Mouse (Mus musculus) testis, adult 2 months (tissue): Measurements from ENCODE around the gene Cep89. TPM values are rescaled to one million over a fixed set of nuclear protein-coding genes. Genes with fewer than 3 reads are reported as not detected.

Experiments used
- H3K27ac ChIP-seq: fragments of 200-500 bp; 2 replicates; pipeline ENCODE4 v1.5.1; 2012; ENCODE audit warnings: low read depth, low read length; ENCODE audit not compliant: control insufficient read depth, insufficient read depth
- H3K27me3 ChIP-seq: fragments of 200-500 bp; 2 replicates; pipeline ENCODE4 v1.6.1; 2012; ENCODE audit warnings: mild to moderate bottlenecking, low read length, moderate library complexity; ENCODE audit not compliant: control insufficient read depth, insufficient read depth
- H3K36me3 ChIP-seq: fragments of 200-500 bp; 2 replicates; pipeline ENCODE4 v1.6.1; 2012; ENCODE audit warnings: mild to moderate bottlenecking, low read length; ENCODE audit not compliant: control insufficient read depth, insufficient read depth
- H3K4me1 ChIP-seq: fragments of 200-500 bp; 2 replicates; pipeline ENCODE4 v1.6.1; 2012; ENCODE audit warnings: low read length; ENCODE audit not compliant: control insufficient read depth, insufficient read depth
- H3K4me3 ChIP-seq: fragments of 200-500 bp; 2 replicates; pipeline ENCODE4 v1.5.1; 2012; ENCODE audit warnings: low read depth, mild to moderate bottlenecking, low read length, moderate library complexity, mixed read lengths; ENCODE audit not compliant: control insufficient read depth
- CTCF ChIP-seq: fragments of 200-500 bp; IDR thresholded peaks from 2 replicates; pipeline ENCODE4 v1.5.1; 2012; ENCODE audit warnings: low read depth, mild to moderate bottlenecking, inconsistent platforms, low read length, moderate library complexity; ENCODE audit not compliant: control insufficient read depth, insufficient read depth, insufficient replicate concordance
- POLR2A ChIP-seq: fragments of 200-500 bp; IDR thresholded peaks from 2 replicates; pipeline ENCODE4 v1.6.1; 2012; ENCODE audit warnings: low read depth, mild to moderate bottlenecking, inconsistent platforms, low read length, moderate library complexity; ENCODE audit not compliant: control insufficient read depth
- polyA plus RNA-seq: library from polyadenylated mRNA; depleted of rRNA; stranded (reverse); fragments of >200 nt; gene quantifications from 2 replicates; pipeline ENCODE4 v1.2.3, GENCODE M21; 2012; rRNA removed

Cep89 gene
- polyA plus RNA-seq, 1 experiment, result 104 TPM

- no peaks in the 10 kb centered on the region for H3K36me3 ChIP-seq
- H3K27ac ChIP-seq, result no peak overlapping the region
- TF ChIP-seq POLR2A (no peak), CTCF (no peak)
- H3K4me1 ChIP-seq, result peaks cover 3% of the 10 kb centered on the region; the same call in 1 of the 2 replicates
- H3K4me3 ChIP-seq, result no peak overlapping the region
- H3K27me3 ChIP-seq, result no peaks in the 10 kb centered on the region
Observed at GRCm38 (mm10) chr7:35460971-35461370, 64.1 kb downstream of the Cep89 start.

GRCm38 (mm10) chr7:35465027-35465426, 68.2 kb downstream of the Cep89 start:
- TF ChIP-seq POLR2A (no peak), CTCF (no peak)
- H3K27ac ChIP-seq, result no peak overlapping the region
- no peaks in the 10 kb centered on the region for H3K27me3 ChIP-seq
- H3K36me3 ChIP-seq, result peaks cover 2% of the 10 kb centered on the region; the same call in 1 of the 2 replicates
- no peak overlapping the region for H3K4me3 ChIP-seq
- H3K4me1 ChIP-seq, result no peaks in the 10 kb centered on the region

GRCm38 (mm10) chr7:35467856-35468255, 71.0 kb downstream of the Cep89 start:
- H3K4me3 ChIP-seq, result no peak overlapping the region
- H3K4me1 ChIP-seq, result no peaks in the 10 kb centered on the region
- TF ChIP-seq CTCF, result no peak
- no peak for TF ChIP-seq POLR2A
- peaks cover 2% of the 10 kb centered on the region; the same call in 1 of the 2 replicates for H3K36me3 ChIP-seq
- no peak overlapping the region for H3K27ac ChIP-seq
- no peaks in the 10 kb centered on the region for H3K27me3 ChIP-seq

GRCm38 (mm10) chr7:35470794-35471193, 74.0 kb downstream of the Cep89 start:
- Histone ChIP-seq H3K27ac (no peak overlapping the region), H3K27me3 (no peaks in the 10 kb centered on the region), H3K4me3 (no peak overlapping the region), H3K4me1 (no peaks in the 10 kb centered on the region), H3K36me3 (peaks cover 2% of the 10 kb centered on the region; the same call in 1 of the 2 replicates)
- no peak for TF ChIP-seq POLR2A
- TF ChIP-seq CTCF, result no peak

- H3K4me1 ChIP-seq, result no peaks in the 10 kb centered on the region
- H3K27ac ChIP-seq, result no peak overlapping the region
- TF ChIP-seq POLR2A (no peak), CTCF (no peak)
- no peak overlapping the region for H3K4me3 ChIP-seq
- peaks cover 1% of the 10 kb centered on the region; the same call in 1 of the 2 replicates for H3K36me3 ChIP-seq
- H3K27me3 ChIP-seq, result no peaks in the 10 kb centered on the region
Observed at GRCm38 (mm10) chr7:35476457-35476856, 79.6 kb downstream of the Cep89 start.

- Histone ChIP-seq H3K4me1 (no peaks in the 10 kb centered on the region), H3K27ac (no peak overlapping the region), H3K27me3 (no peaks in the 10 kb centered on the region), H3K4me3 (no peak overlapping the region), H3K36me3 (peaks cover 2% of the 10 kb centered on the region)
- TF ChIP-seq POLR2A (no peak), CTCF (no peak)
Observed at GRCm38 (mm10) chr7:35485126-35485525, 88.3 kb downstream of the Cep89 start.

- H3K36me3 ChIP-seq, result peaks cover 2% of the 10 kb centered on the region
- no peak overlapping the region for H3K4me3 ChIP-seq
- no peaks in the 10 kb centered on the region for H3K27me3 ChIP-seq
- TF ChIP-seq POLR2A, result no peak
- TF ChIP-seq CTCF, result no peak
- H3K27ac ChIP-seq, result no peak overlapping the region
- no peaks in the 10 kb centered on the region for H3K4me1 ChIP-seq
Observed at GRCm38 (mm10) chr7:35486553-35486952, 89.7 kb downstream of the Cep89 start.

Other genes starting within 250 kb of the Cep89 start
- gene Slc7a10, start 210.7 kb upstream of the Cep89 start, polyA plus RNA-seq, result 0.61 and 0.64 TPM in 2 replicates
- 0.67 and 0.70 TPM in 2 replicates for gene Lrp3, start 181.5 kb upstream of the Cep89 start, polyA plus RNA-seq
- gene Gpatch1, start 78.6 kb upstream of the Cep89 start, polyA plus RNA-seq, result 2.3 and 3.0 TPM in 2 replicates
- 4.3 and 5.2 TPM in 2 replicates for gene Rhpn2, start 62.9 kb upstream of the Cep89 start, polyA plus RNA-seq
- 3.1 and 4.0 TPM in 2 replicates for gene Faap24, start 199 bp upstream of the Cep89 start, polyA plus RNA-seq
- gene Slc7a9, start 51.8 kb downstream of the Cep89 start, polyA plus RNA-seq, result 0.37 and 0.47 TPM in 2 replicates
- 19.0 and 24.1 TPM in 2 replicates for gene Tdrd12, start 140.7 kb downstream of the Cep89 start, polyA plus RNA-seq
- 4.9 and 5.7 TPM in 2 replicates for gene Nudt19, start 159.3 kb downstream of the Cep89 start, polyA plus RNA-seq
- gene Rgs9bp, start 188.5 kb downstream of the Cep89 start, polyA plus RNA-seq, result 0.06 and 0.07 TPM in 2 replicates
- 12.8 and 15.0 TPM in 2 replicates for gene Ankrd27, start 189.2 kb downstream of the Cep89 start, polyA plus RNA-seq